Mouse (Mus musculus) liver, embryonic 11.5 days (tissue): ENCODE measurements around the gene Telo2. TPM values are rescaled to one million over a fixed set of nuclear protein-coding genes. Genes with fewer than 3 reads are reported as not detected.

Experiments used
- ATAC-seq: fragments of 200-750 bp; cut with Nextera tagmentation; replicated peaks from 2 replicates; pipeline ENCODE4 v1.8.0; 2017; ENCODE audit warnings: moderate number of reproducible peaks, mild to moderate bottlenecking, moderate TSS enrichment, moderate library complexity; ENCODE audit not compliant: low FRiP score
- DNase-seq: peaks from one replicate; pipeline ENCODE4 v3.0.0-alpha.2; 2017; ENCODE audit warnings: low spot score
- H3K27ac ChIP-seq: fragments of 300-500 bp; sonication (generic); 2 replicates; pipeline ENCODE4 v1.5.1; 2014; ENCODE audit warnings: mild to moderate bottlenecking, low read depth, low read length, control low read depth
- H3K27me3 ChIP-seq: fragments of 300-500 bp; sonication (generic); replicated peaks from 2 replicates; pipeline ENCODE4 v1.6.1; 2014; ENCODE audit warnings: low read length, mixed read lengths; ENCODE audit not compliant: control insufficient read depth, insufficient read depth
- H3K36me3 ChIP-seq: fragments of 300-500 bp; sonication (generic); 2 replicates; pipeline ENCODE4 v1.6.1; 2014; ENCODE audit warnings: mild to moderate bottlenecking, low read length, moderate library complexity, mixed read lengths; ENCODE audit not compliant: control insufficient read depth, insufficient read depth
- H3K4me1 ChIP-seq: fragments of 300-500 bp; sonication (generic); replicated peaks from 2 replicates; pipeline ENCODE4 v1.6.1; 2014; ENCODE audit warnings: low read length, mixed read lengths; ENCODE audit not compliant: control insufficient read depth, insufficient read depth
- H3K4me2 ChIP-seq: fragments of 300-500 bp; sonication (generic); 2 replicates; pipeline ENCODE4 v1.6.1; 2014; ENCODE audit warnings: mild to moderate bottlenecking, control low read depth, moderate library complexity
- H3K4me3 ChIP-seq: fragments of 300-500 bp; sonication (generic); 2 replicates; pipeline ENCODE4 v1.5.1; 2014; ENCODE audit warnings: low read depth, low read length, control low read depth
- H3K9ac ChIP-seq: fragments of 300-500 bp; sonication (generic); 2 replicates; pipeline ENCODE4 v1.6.1; 2014; ENCODE audit warnings: low read depth, low read length, control low read depth
- H3K9me3 ChIP-seq: fragments of 300-500 bp; sonication (generic); 2 replicates; pipeline ENCODE4 v1.6.1; 2016; ENCODE audit warnings: low read length, inconsistent platforms, mixed read lengths; ENCODE audit not compliant: control insufficient read depth
- WGBS: fragments of 180-500 bp; shearing (Covaris S2); extraction: QIAGEN DNeasy Blood & Tissue Kit; methylation state at CpG from one replicate; pipeline ENCODE4 v1.1.7; 2014; 5-methylcytosine and 5-hydroxymethylcytosine counted together
- polyA plus RNA-seq: library from polyadenylated mRNA; unstranded; fragments of >200 nt; fragmentation: Nextera tagmentation; extraction: Ambion mirVana; gene quantifications from 2 replicates; pipeline ENCODE4 v1.2.1, GENCODE M21; 2014

The Telo2 gene
- 46.2 and 49.6 TPM in 2 replicates for polyA plus RNA-seq

- ATAC-seq, result peak; percentile 88
- peak within 1 kb of the TSS; percentile 83 for H3K9ac ChIP-seq
- WGBS, result 6% methylated on average over 40 of the region's 40 CpGs
Measured at GRCm38 (mm10) chr17:25115664-25116432, at the start of gene Telo2. TSS of gene Telo2 (minus strand) at chr17:25115967.

GRCm38 (mm10) chr17:25164770-25165169 lies 49.0 kb upstream of the Telo2 start:
- Histone ChIP-seq H3K4me1 (no peaks in the 10 kb centered on the region), H3K36me3 (peaks cover 9% of the 10 kb centered on the region), H3K9ac (no peak overlapping the region), H3K27ac (no peak overlapping the region), H3K27me3 (no peaks in the 10 kb centered on the region; the same call in 1 of the 2 replicates), H3K9me3 (no peaks in the 10 kb centered on the region), H3K4me3 (no peak overlapping the region), H3K4me2 (no peak overlapping the region)
- no peak for ATAC-seq
- no peak for DNase-seq
- 80% methylated on average over 3 of the region's 3 CpGs for WGBS

More at GRCm38 (mm10) chr17:25115664-25116432, at the start of gene Telo2:
- Histone ChIP-seq H3K27ac (peak within 1 kb of the TSS; percentile 78), H3K27me3 (no peaks in the 10 kb centered on the region), H3K4me1 (peaks cover 8% of the 10 kb centered on the region), H3K4me2 (peak within 1 kb of the TSS; percentile 97), H3K9me3 (no peaks in the 10 kb centered on the region), H3K36me3 (peaks cover 2% of the 10 kb centered on the region; the same call in 1 of the 2 replicates), H3K4me3 (peak within 1 kb of the TSS; percentile 67)
- peak; percentile 90 for DNase-seq

GRCm38 (mm10) chr17:25163387-25163786 lies 47.6 kb upstream of the Telo2 start:
- Histone ChIP-seq H3K4me3 (no peak overlapping the region), H3K4me1 (no peaks in the 10 kb centered on the region), H3K4me2 (no peak overlapping the region), H3K27ac (no peak overlapping the region), H3K27me3 (no peaks in the 10 kb centered on the region; the same call in 1 of the 2 replicates), H3K9ac (no peak overlapping the region), H3K9me3 (no peaks in the 10 kb centered on the region), H3K36me3 (peaks cover 15% of the 10 kb centered on the region)
- DNase-seq (no peak), ATAC-seq (no peak)
- WGBS, result 79% methylated on average over 7 of the region's 7 CpGs

GRCm38 (mm10) chr17:25162161-25162560 lies 46.4 kb upstream of the Telo2 start, which contains the start of gene Ccdc154:
TSS of gene Ccdc154 (plus strand) at chr17:25162461.
- Histone ChIP-seq H3K9ac (no peak within 1 kb of the TSS), H3K9me3 (no peaks in the 10 kb centered on the region), H3K4me2 (no peak within 1 kb of the TSS), H3K36me3 (peaks cover 18% of the 10 kb centered on the region), H3K4me1 (no peaks in the 10 kb centered on the region), H3K27ac (no peak within 1 kb of the TSS), H3K4me3 (no peak within 1 kb of the TSS), H3K27me3 (no peaks in the 10 kb centered on the region)
- DNase-seq (no peak), ATAC-seq (no peak)
- WGBS, result 94% methylated on average over 1 of the region's 1 CpGs

GRCm38 (mm10) chr17:25139960-25140359 lies 24.2 kb upstream of the Telo2 start:
- peaks cover 3% of the 10 kb centered on the region; the same call in 1 of the 2 replicates for H3K36me3 ChIP-seq
- ATAC-seq, result no peak
- no peak overlapping the region for H3K4me3 ChIP-seq
- H3K27me3 ChIP-seq, result no peaks in the 10 kb centered on the region
- no peaks in the 10 kb centered on the region; the same call in 1 of the 2 replicates for H3K4me1 ChIP-seq
- DNase-seq, result no peak
- WGBS, result 68% methylated on average over 4 of the region's 4 CpGs
- no peaks in the 10 kb centered on the region for H3K9me3 ChIP-seq
- no peak overlapping the region for H3K9ac ChIP-seq
- H3K4me2 ChIP-seq, result no peak overlapping the region
- H3K27ac ChIP-seq, result no peak overlapping the region

GRCm38 (mm10) chr17:25138803-25139202 lies 23.0 kb upstream of the Telo2 start:
- WGBS, result 97% methylated on average over 1 of the region's 1 CpGs
- no peaks in the 10 kb centered on the region for H3K9me3 ChIP-seq
- no peaks in the 10 kb centered on the region for H3K36me3 ChIP-seq
- DNase-seq, result no peak
- H3K4me2 ChIP-seq, result no peak overlapping the region
- H3K4me1 ChIP-seq, result peaks cover 8% of the 10 kb centered on the region
- no peak overlapping the region for H3K27ac ChIP-seq
- H3K9ac ChIP-seq, result no peak overlapping the region
- H3K4me3 ChIP-seq, result no peak overlapping the region
- no peaks in the 10 kb centered on the region for H3K27me3 ChIP-seq
- no peak for ATAC-seq

GRCm38 (mm10) chr17:25135622-25136021 lies 19.9 kb upstream of the Telo2 start:
- WGBS, result 87% methylated on average over 6 of the region's 6 CpGs
- Histone ChIP-seq H3K27me3 (no peaks in the 10 kb centered on the region), H3K27ac (no peak overlapping the region), H3K9ac (no peak overlapping the region; the same call in 1 of the 2 replicates), H3K4me2 (no peak overlapping the region; the same call in 1 of the 2 replicates), H3K9me3 (no peaks in the 10 kb centered on the region), H3K36me3 (no peaks in the 10 kb centered on the region), H3K4me3 (no peak overlapping the region), H3K4me1 (peaks cover 11% of the 10 kb centered on the region)
- ATAC-seq (no peak), DNase-seq (no peak)

GRCm38 (mm10) chr17:25133275-25133698 lies 17.5 kb upstream of the Telo2 start, which contains the start of gene Clcn7:
TSS of gene Clcn7 (plus strand) at chr17:25133391.
- WGBS, result under 1% methylated on average over 40 of the region's 40 CpGs
- no peaks in the 10 kb centered on the region for H3K9me3 ChIP-seq

More at GRCm38 (mm10) chr17:25133275-25133698, 17.5 kb upstream of the Telo2 start, which contains the start of gene Clcn7:
- DNase-seq (peak; percentile 87), ATAC-seq (peak; percentile 89)
- Histone ChIP-seq H3K4me3 (peak within 1 kb of the TSS; percentile 83), H3K36me3 (no peaks in the 10 kb centered on the region), H3K9ac (peak within 1 kb of the TSS; percentile 72), H3K27ac (no peak within 1 kb of the TSS), H3K27me3 (no peaks in the 10 kb centered on the region), H3K4me2 (peak within 1 kb of the TSS; percentile 86), H3K4me1 (peaks cover 11% of the 10 kb centered on the region)
